In the genomic region with DNA sequence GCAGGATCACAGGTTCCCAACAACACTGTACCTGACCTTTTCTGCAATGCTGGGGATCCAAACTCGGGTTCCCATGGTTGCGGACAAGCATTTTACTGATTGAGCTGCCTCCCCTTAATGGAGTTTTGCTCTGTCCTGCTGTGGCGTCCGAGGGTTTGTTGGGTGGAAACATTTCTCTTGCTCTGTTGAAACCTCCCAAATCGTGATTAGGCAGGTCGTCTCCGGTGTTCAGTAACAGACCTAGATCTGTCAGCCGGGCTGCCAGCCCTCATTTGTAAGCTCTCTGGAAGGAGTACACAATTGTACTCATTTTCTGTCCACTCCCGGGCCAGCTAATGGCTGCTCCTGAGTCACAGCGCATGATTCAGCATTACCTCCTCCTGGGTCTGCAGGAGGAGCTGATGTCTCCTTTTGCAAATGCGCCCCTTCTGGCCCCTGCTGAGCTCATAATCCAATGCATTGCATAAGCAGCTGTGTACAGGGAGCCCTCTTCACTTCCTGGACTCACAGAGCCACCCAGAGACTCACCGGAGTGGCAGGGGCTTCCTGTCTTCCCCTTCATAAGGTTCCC, we compare ENCODE assay signal across 8 mouse cellular contexts. TPM values are rescaled to one million over a fixed set of nuclear protein-coding genes. Genes with fewer than 3 reads are reported as not detected.
A peak's percentile ranks its signal among the peaks of the same experiment; 100 is the strongest.
DNase-seq lines count a peak whose midpoint lies in the region; ATAC-seq lines count a peak whose summit lies in the region.

No protein-coding gene starts in this region.

- DNase-seq in heart, postnatal 25 days (ENCODE audit: low spot score), result no peak
- DNase-seq in adrenal gland, adult 8-10 months, result peak; percentile 84
- peak; percentile 42 for DNase-seq in lung, postnatal 14 days
- DNase-seq in retina, postnatal 1 day, result peak; percentile 77
- DNase-seq in spleen, adult 18-20 months, result no peak

- H3K4me1 ChIP-seq in heart, embryonic 11.5 days (ENCODE audit: control insufficient read depth, insufficient read depth, low read length), result peaks cover 37% of the 10 kb centered on the region
- H3K4me1 ChIP-seq in embryonic facial prominence, embryonic 15.5 days, result 0 out of 2 replicates have a peak, but pooled peaks cover 8% of the 10 kb centered on the region
- H3K4me1 ChIP-seq in intestine, embryonic 15.5 days (replicated peaks), result peaks cover 23% of the 10 kb centered on the region

- no peaks in the 10 kb centered on the region for H3K27me3 ChIP-seq in heart, embryonic 11.5 days (ENCODE audit: control insufficient read depth, insufficient read depth, low read length)
- H3K27me3 ChIP-seq in embryonic facial prominence, embryonic 15.5 days, result no peaks in the 10 kb centered on the region
- H3K27me3 ChIP-seq in intestine, embryonic 15.5 days (replicated peaks), result no peaks in the 10 kb centered on the region

- peak overlapping the region; percentile 19; the same call in 1 of the 2 replicates for H3K9ac ChIP-seq in heart, embryonic 11.5 days (ENCODE audit: low read depth, low read length)
- H3K9ac ChIP-seq in embryonic facial prominence, embryonic 15.5 days, result no peak overlapping the region
- H3K9ac ChIP-seq in intestine, embryonic 15.5 days, result no peak overlapping the region

- H3K36me3 ChIP-seq in heart, embryonic 11.5 days (ENCODE audit: control insufficient read depth, insufficient read depth, low read length), result no peaks in the 10 kb centered on the region
- H3K36me3 ChIP-seq in embryonic facial prominence, embryonic 15.5 days, result no peaks in the 10 kb centered on the region
- no peaks in the 10 kb centered on the region for H3K36me3 ChIP-seq in intestine, embryonic 15.5 days

- no peaks in the 10 kb centered on the region for H3K9me3 ChIP-seq in heart, embryonic 11.5 days (replicated peaks; ENCODE audit: control insufficient read depth, low read length)
- H3K9me3 ChIP-seq in embryonic facial prominence, embryonic 15.5 days (replicated peaks), result no peaks in the 10 kb centered on the region
- no peaks in the 10 kb centered on the region for H3K9me3 ChIP-seq in intestine, embryonic 15.5 days

- 47% methylated on average over 12 of the region's 12 CpGs for WGBS in heart, embryonic 11.5 days (ENCODE audit: insufficient replicate concordance)
- 43% methylated on average over 12 of the region's 12 CpGs for WGBS in embryonic facial prominence, embryonic 15.5 days
- WGBS in intestine, embryonic 15.5 days, result 17% methylated on average over 12 of the region's 12 CpGs

- peak overlapping the region; percentile 25; the same call in 1 of the 2 replicates for H3K27ac ChIP-seq in heart, embryonic 11.5 days (ENCODE audit: low read depth, low read length)
- H3K27ac ChIP-seq in embryonic facial prominence, embryonic 15.5 days (replicated peaks), result no peak overlapping the region
- H3K27ac ChIP-seq in intestine, embryonic 15.5 days, result peak overlapping the region; percentile 48

- intact Hi-C loops in heart, postnatal 25 days (cut with DNase I), result no loop called here

- no peak overlapping the region for H3K4me3 ChIP-seq in heart, embryonic 11.5 days (ENCODE audit: low read depth, low read length)
- H3K4me3 ChIP-seq in embryonic facial prominence, embryonic 15.5 days (replicated peaks), result no peak overlapping the region
- no peak overlapping the region for H3K4me3 ChIP-seq in intestine, embryonic 15.5 days (replicated peaks)

- no peak overlapping the region for H3K4me2 ChIP-seq in heart, embryonic 11.5 days
- no peak overlapping the region for H3K4me2 ChIP-seq in embryonic facial prominence, embryonic 15.5 days (replicated peaks)
- peak overlapping the region; percentile 36 for H3K4me2 ChIP-seq in intestine, embryonic 15.5 days (replicated peaks)

- ATAC-seq in heart, embryonic 11.5 days (replicated peaks; ENCODE audit: insufficient number of reproducible peaks, low FRiP score, low TSS enrichment), result no peak
- ATAC-seq in embryonic facial prominence, embryonic 15.5 days (ENCODE audit: insufficient number of reproducible peaks, low FRiP score, low TSS enrichment, low read depth), result 0 out of 2 replicates have a peak, but pooled peaks have one; percentile 20
- ATAC-seq in intestine, embryonic 15.5 days, result peak; percentile 77

RNA-seq across cellular contexts. Expression of a gene that starts 49.8 kb away (rescaled TPM):
- 16.8 and 19.4 TPM in 2 replicates for polyA plus RNA-seq in heart, embryonic 11.5 days (2014; fragmentation: Nextera tagmentation; extraction: Ambion mirVana)
- total RNA-seq in heart, postnatal 25 days (2021), result 10 to 100 TPM; 43.7 to 44.8 TPM
- total RNA-seq in adrenal gland, adult 8-10 months (2022), result 10 to 100 TPM; 48.7 to 56.9 (median 53.8) TPM
- polyA plus RNA-seq in embryonic facial prominence, embryonic 15.5 days (2015; fragmentation: Nextera tagmentation; extraction: Ambion mirVana), result 12.6 and 12.8 TPM in 2 replicates
- 7.4 and 7.6 TPM in 2 replicates for polyA plus RNA-seq in intestine, embryonic 15.5 days (2015; fragmentation: Nextera tagmentation; extraction: Ambion mirVana)

RNA-seq across cellular contexts. Expression of a gene that starts 50.2 kb away (rescaled TPM):
- 6.1 and 8.1 TPM in 2 replicates for polyA plus RNA-seq in heart, embryonic 11.5 days (2014; fragmentation: Nextera tagmentation; extraction: Ambion mirVana)
- 1 to 10 TPM; 5.2 to 5.8 TPM for total RNA-seq in heart, postnatal 25 days (2021)
- 1 to 10 TPM; 3.4 to 5.4 (median 4.9) TPM for total RNA-seq in adrenal gland, adult 8-10 months (2022)
- polyA plus RNA-seq in embryonic facial prominence, embryonic 15.5 days (2015; fragmentation: Nextera tagmentation; extraction: Ambion mirVana), result 5.7 and 6.9 TPM in 2 replicates
- polyA plus RNA-seq in intestine, embryonic 15.5 days (2015; fragmentation: Nextera tagmentation; extraction: Ambion mirVana), result 4.7 and 4.9 TPM in 2 replicates

Comparison
In these comparisons a context has a peak if more than half of its experiments do, and no peak if none do; other contexts are left out.
1. DNase-seq: peak in adrenal gland, adult 8-10 months (single experiment), lung, postnatal 14 days (single experiment) and retina, postnatal 1 day (single experiment); none in heart, postnatal 25 days (single experiment) and spleen, adult 18-20 months (0 of 2).